Mouse (Mus musculus) CD4-positive, CD25-positive, alpha-beta regulatory T cell, adult 2 months (primary cell): ENCODE measurements around the gene Ankrd65.
"Not testable (repeated sequence)": the region's sequence is repeated elsewhere in the genome, so short reads cannot be mapped to it uniquely, and the experiment has no call there.

ENCODE experiments used
- DNase-seq: peaks from one replicate; pipeline ENCODE4 v3.0.0-alpha.2; 2012; ENCODE audit warnings: low read depth, low spot score

Ankrd65 gene

GRCm38 (mm10) chr4:155774971-155775740 is 15.1 kb upstream of the Ankrd65 start:
- no peak for DNase-seq

DNA sequence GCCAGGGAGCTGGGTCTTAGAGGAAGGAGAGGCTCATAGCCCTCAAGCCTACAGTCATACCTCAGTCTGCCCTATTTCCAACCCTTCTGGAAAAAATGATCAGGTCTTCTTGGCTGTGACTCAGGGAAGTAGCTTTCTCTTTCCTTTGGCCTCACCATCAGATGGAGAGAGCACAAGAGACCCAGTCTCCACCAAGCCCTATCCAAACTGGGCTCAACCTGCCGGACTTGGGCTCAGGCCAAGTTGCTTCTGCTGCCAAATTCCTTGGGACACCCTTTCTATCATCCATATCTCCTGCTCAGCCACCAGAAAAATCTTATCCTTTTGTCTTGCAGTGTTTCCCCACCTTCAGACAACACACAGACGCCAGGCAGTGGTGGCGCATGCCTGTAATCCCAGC is 14.4 kb upstream of the Ankrd65 start:
- no peak for DNase-seq

GRCm38 (mm10) chr4:155776704-155777335 is 13.4 kb upstream of the Ankrd65 start:
- no peak for DNase-seq

GRCm38 (mm10) chr4:155777816-155778215 is 12.4 kb upstream of the Ankrd65 start:
- no peak for DNase-seq

GRCm38 (mm10) chr4:155779498-155779897 is 10.7 kb upstream of the Ankrd65 start:
- no peak for DNase-seq

GRCm38 (mm10) chr4:155780895-155781294 is 9.3 kb upstream of the Ankrd65 start:
- DNase-seq, result no peak

DNA sequence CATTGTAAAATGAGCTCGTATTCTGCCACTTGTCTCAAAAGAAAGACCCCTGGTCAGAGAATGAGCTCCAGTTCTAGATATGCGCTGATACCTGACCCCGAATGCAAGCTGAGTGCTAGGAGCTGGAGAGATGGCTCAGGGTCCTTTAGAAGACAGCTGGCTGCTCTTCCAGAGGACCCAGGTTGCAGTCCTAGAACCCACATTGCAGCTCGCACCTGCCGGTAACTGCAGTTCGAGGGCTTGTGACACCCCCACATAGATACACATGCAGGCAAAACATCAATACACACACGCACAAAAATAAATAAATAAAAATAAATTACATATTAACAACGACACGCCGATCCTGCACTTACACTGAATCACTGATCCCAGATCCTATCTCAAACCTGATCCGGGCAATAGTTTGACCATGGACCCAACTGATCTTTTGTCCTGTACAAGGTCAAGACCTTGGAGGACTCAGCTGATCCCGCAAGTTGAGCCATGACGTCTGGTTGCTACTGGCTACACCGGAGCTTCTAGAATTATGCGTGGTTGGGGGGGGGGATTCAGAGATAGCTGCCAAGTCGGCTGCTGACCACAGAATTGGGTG is 6.7 kb upstream of the Ankrd65 start:
- DNase-seq, result no peak

GRCm38 (mm10) chr4:155784081-155784701 is 6.0 kb upstream of the Ankrd65 start:
- peak; percentile 73 for DNase-seq

DNA sequence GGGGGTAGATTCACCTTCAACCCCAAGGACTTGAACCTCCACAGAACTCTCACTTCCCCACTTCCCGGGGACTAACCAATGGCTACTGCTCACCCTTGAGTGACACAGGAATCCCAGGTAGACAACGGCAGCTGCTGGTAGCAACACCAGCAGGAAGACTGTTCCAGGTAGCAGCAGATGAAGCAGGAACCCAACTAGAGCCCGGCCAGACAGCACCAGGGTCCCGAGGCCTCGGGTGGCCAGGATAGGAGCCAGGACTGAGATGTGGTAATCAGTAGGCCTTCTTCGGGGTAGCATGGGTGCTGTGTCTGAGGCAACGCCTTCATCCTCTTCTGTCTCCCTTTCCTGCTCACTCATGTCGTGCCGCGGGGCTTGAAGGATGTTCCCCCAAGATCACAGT is 5.0 kb upstream of the Ankrd65 start:
- no peak for DNase-seq

DNA sequence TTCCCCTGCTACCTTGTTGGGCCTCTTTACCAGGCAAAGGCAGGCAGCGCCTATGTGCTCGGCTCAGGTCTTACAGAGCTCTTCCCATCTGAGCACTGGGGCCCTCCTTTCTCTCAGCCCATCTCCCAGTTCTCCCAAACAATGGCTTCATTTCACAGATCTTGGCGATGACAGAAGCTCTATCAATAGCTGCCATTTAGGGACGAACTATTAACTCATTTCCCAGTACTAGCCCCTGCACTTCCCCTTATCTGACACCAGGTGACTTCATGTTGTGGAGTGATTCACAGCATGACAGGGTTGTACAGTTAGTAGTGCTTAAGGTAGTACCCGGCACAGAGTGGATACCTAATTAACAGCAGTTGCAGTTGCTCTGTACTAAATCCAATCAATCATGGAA is 4.4 kb upstream of the Ankrd65 start, which contains the start of gene Tmem88b:
Gene Tmem88b, minus strand, starts transcription at position 56 of the 400 bp plus-strand sequence.
- no peak for DNase-seq

DNA sequence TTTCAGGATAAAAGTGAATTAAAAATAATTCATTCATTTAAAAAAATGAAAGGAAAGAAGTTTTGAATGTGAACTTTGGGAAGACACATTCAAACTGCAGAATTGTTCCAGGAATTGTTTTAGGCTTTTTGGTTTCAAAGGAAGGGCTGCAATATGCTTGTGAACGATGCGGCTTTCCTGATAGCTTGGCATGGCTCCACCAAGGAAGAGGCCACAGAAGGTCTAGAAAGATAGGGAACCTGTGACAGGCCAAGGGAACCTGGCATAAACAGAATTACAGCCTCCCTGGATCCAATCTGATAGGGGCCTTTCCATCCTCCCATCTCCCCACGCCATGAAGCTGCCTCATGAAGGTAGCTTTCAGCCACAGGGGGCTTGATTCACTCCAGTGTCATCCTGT is 1.9 kb upstream of the Ankrd65 start:
- DNase-seq, result no peak

DNA sequence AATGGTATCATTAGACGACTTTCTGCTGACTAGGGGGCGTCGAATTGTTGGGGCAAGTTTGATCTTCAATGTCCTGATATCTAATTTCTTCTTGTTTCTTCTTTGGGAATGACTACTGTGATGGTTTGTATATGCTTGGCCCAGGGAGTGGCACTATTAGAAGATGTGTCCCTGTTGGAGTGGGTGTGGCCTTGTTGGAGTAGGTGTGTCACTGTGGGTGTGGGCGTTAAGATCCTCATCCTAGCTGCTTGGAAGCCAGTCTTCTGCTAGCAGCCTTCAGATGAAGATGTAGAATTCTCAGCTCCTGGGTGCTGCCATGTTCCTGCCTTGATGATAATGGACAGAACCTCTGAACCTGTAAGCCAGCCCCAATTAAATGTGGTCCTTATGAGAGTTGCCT is 1.4 kb upstream of the Ankrd65 start:
- not testable (repeated sequence) for DNase-seq

- no peak for DNase-seq
Measured at GRCm38 (mm10) chr4:155790650-155791161, 467 bp downstream of the Ankrd65 start.

DNA sequence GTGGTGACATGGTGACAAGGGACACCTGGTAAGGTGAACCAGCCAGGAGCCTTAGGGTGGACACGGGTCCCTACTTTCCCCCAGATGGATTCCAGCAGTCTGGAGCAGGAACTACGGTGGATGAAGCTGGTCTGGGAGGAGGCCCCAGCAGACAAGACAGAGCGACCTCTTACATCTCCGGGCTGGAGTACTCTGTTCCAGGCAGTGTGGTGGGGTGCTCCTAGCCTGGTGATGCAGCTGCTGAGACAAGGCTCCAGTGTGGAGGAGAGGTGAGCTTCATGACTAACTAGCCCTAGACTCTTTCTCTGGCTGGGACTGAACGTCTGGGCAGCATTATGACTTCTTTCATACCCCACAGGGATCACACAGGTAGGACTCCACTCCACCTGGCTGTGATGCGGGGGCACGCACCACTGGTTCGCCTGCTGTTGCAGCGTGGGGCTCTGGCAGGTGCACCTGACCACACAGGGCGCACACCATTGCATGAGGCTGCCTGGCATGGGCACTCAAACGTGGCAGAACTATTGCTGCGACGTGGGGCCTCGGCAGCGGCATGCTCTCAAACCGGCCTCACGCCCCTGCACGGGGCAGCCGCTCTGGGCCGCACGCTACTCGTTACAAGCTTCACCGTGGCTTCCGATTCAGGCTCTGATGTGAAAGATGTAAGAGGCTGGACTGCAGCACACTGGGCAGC is 1.1 kb downstream of the Ankrd65 start:
- no peak for DNase-seq

DNA sequence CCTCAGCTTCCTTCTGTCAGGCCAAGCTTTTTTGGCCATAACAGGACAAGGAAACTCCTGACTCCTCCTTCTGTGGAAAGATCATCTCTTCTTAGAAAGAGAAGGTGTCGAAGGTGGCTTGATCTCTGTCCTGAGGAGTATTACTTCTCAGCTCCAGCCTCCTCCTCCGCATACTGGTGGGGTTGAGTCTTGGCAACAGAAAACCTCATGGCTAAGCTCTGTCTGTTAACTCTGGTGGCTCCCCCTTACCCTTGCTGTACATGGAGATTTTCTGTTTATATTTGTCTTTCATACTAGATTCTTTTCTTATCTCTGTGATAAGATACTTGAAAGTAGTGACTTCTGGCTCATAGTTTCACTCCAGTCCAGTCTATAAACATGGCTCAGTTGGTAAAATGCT is 3.5 kb downstream of the Ankrd65 start:
- no peak for DNase-seq

- no peak for DNase-seq
Measured at GRCm38 (mm10) chr4:155802075-155802474, 11.8 kb downstream of the Ankrd65 start.

DNA sequence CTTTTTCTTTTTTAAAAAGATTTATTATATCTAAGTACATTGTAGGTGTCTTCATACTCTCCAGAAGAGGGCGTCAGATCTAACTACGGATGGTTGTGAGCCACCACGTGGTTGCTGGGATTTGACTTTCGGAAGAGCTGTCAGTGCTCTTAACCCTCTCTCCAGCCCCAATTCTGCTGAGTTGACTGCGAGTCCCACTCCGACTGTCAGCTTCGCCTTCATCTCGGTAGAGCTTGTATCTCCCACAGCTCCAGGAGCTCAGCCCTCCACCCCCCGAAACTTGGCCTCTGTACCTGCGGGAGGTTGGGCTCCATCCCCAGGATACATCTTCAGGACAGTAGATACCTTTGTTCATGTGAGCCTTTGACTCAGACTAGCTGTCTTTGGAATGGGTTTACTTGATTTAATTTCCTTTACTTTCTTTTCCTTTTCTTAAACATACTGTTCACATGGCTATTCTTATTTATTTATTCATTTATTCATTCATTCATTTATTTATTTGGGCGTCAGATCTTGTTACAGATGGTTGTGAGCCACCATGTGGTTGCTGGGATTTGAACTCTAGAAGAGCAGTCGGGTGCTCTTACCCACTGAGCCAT is 12.6 kb downstream of the Ankrd65 start, which contains the start of gene Mrpl20:
Gene Mrpl20, plus strand, starts transcription at position 138 of the 599 bp plus-strand sequence.
- peak; percentile 64 for DNase-seq

GRCm38 (mm10) chr4:155803340-155804041 is 13.3 kb downstream of the Ankrd65 start:
- peak; percentile 97 for DNase-seq

- no peak for DNase-seq
Measured at GRCm38 (mm10) chr4:155807841-155808240, 17.6 kb downstream of the Ankrd65 start.

GRCm38 (mm10) chr4:155811929-155812664 is 21.9 kb downstream of the Ankrd65 start, which contains the start of gene Ccnl2:
Gene Ccnl2 (plus strand): TSS chr4:155812489.
- peak; percentile 99 for DNase-seq
